Mouse (Mus musculus) MEL (cell line): ENCODE data around the gene Slc4a3. TPM values are rescaled to one million over a fixed set of nuclear protein-coding genes. Genes with fewer than 3 reads are reported as not detected.

Experiments
- DNase-seq: peaks from one replicate; pipeline ENCODE4 v3.0.0; 2011; ENCODE audit warnings: low read depth, low spot score
- H3K27ac ChIP-seq: 2 replicates; pipeline ENCODE4 v1.5.1; 2012; ENCODE audit warnings: low read depth, mild to moderate bottlenecking, control low read depth, low read length, moderate library complexity; ENCODE audit not compliant: control insufficient read depth
- H3K27me3 ChIP-seq, 2 experiments: fragments of 150-350 bp in 1 of 2; sonication (generic) in 1 of 2; 2 replicates each; pipeline ENCODE4 v1.6.1; 2012; ENCODE audit warnings: low read length in 2 of 2, mild to moderate bottlenecking in 2 of 2, improper control_type of control experiment in 1 of 2, moderate library complexity in 1 of 2; ENCODE audit not compliant: insufficient read depth in 2 of 2, control insufficient read depth in 1 of 2
- H3K36me3 ChIP-seq, 2 experiments: 2 replicates each; pipeline ENCODE4 v1.6.1; 2012 to 2014; ENCODE audit warnings: low read length in 2 of 2, improper control_type of control experiment in 1 of 2, inconsistent platforms in 1 of 2, mild to moderate bottlenecking in 1 of 2; ENCODE audit not compliant: insufficient read depth in 2 of 2, control insufficient read depth in 1 of 2
- H3K4me1 ChIP-seq, 2 experiments: fragments of 150-350 bp in 1 of 2; sonication (generic) in 1 of 2; 2 replicates each; pipeline ENCODE4 v1.6.1; 2012; ENCODE audit warnings: low read length in 2 of 2, improper control_type of control experiment in 1 of 2, mild to moderate bottlenecking in 1 of 2; ENCODE audit not compliant: insufficient read depth in 2 of 2, control insufficient read depth in 1 of 2
- H3K4me3 ChIP-seq, 2 experiments: fragments of 150-350 bp in 1 of 2; sonication (generic) in 1 of 2; 2 replicates each; pipeline ENCODE4 v1.5.1; 2012; ENCODE audit warnings: low read depth in 2 of 2, low read length in 2 of 2, mild to moderate bottlenecking in 2 of 2, moderate library complexity in 2 of 2, control low read depth in 1 of 2, improper control_type of control experiment in 1 of 2; ENCODE audit not compliant: control insufficient read depth in 1 of 2, insufficient read depth in 1 of 2
- H3K79me2 ChIP-seq: 2 replicates; pipeline ENCODE4 v1.6.1; 2012; ENCODE audit warnings: mild to moderate bottlenecking, low read length, moderate library complexity; ENCODE audit not compliant: control insufficient read depth, poor library complexity, insufficient read depth
- H3K9ac ChIP-seq: 2 replicates; pipeline ENCODE4 v1.6.1; 2012; ENCODE audit warnings: low read depth, mild to moderate bottlenecking, control low read depth, low read length, moderate library complexity; ENCODE audit not compliant: control insufficient read depth, poor library complexity, severe bottlenecking
- H3K9me3 ChIP-seq: fragments of 150-350 bp; sonication (generic); replicated peaks from 2 replicates; pipeline ENCODE4 v1.6.1; 2012; ENCODE audit warnings: mild to moderate bottlenecking, low read length, improper control_type of control experiment, moderate library complexity; ENCODE audit not compliant: insufficient read depth
- BHLHE40 ChIP-seq: IDR thresholded peaks from 2 replicates; pipeline ENCODE4 v1.6.1; 2012; ENCODE audit warnings: low read depth, mild to moderate bottlenecking, inconsistent platforms, low read length, improper control_type of control experiment, borderline replicate concordance
- E2F4 ChIP-seq: IDR thresholded peaks from 2 replicates; pipeline ENCODE4 v1.6.1; 2011; ENCODE audit warnings: low read depth, low read length, improper control_type of control experiment, borderline replicate concordance
- ELF1 ChIP-seq: IDR thresholded peaks from 2 replicates; pipeline ENCODE4 v1.6.1; 2014; ENCODE audit warnings: low read depth, mild to moderate bottlenecking, inconsistent platforms, low read length, improper control_type of control experiment, moderate library complexity
- EP300 ChIP-seq, 2 experiments: IDR thresholded peaks; 2 replicates each; pipeline ENCODE4 v1.6.1; 2011; ENCODE audit warnings: improper control_type of control experiment in 2 of 2, low read length in 2 of 2, low read depth in 1 of 2, mild to moderate bottlenecking in 1 of 2
- HCFC1 ChIP-seq: IDR thresholded peaks from 2 replicates; pipeline ENCODE4 v1.6.1; 2012; ENCODE audit warnings: low read depth, mild to moderate bottlenecking, inconsistent platforms, low read length, improper control_type of control experiment, moderate library complexity
- KAT2A ChIP-seq: conservative IDR thresholded peaks from 2 replicates; pipeline ENCODE4 v1.6.1; 2012; ENCODE audit warnings: low read depth, low read length, improper control_type of control experiment, inconsistent platforms
- MAFK ChIP-seq: IDR thresholded peaks from 2 replicates; pipeline ENCODE4 v1.6.1; 2011; ENCODE audit warnings: low read depth, mild to moderate bottlenecking, low read length, improper control_type of control experiment, borderline replicate concordance
- MAZ ChIP-seq: IDR thresholded peaks from 2 replicates; pipeline ENCODE4 v1.6.1; 2012; ENCODE audit warnings: low read depth, mild to moderate bottlenecking, inconsistent platforms, low read length, improper control_type of control experiment
- MEF2A ChIP-seq: IDR thresholded peaks from 2 replicates; pipeline ENCODE4 v1.6.1; 2014; ENCODE audit warnings: low read depth, mild to moderate bottlenecking, inconsistent platforms, low read length, improper control_type of control experiment; ENCODE audit not compliant: poor library complexity, insufficient replicate concordance, severe bottlenecking; ENCODE audit errors: extremely low read depth
- MXI1 ChIP-seq: IDR thresholded peaks from 2 replicates; pipeline ENCODE4 v1.6.1; 2011; ENCODE audit warnings: mild to moderate bottlenecking, low read depth, low read length, improper control_type of control experiment
- MYB ChIP-seq: IDR thresholded peaks from 2 replicates; pipeline ENCODE4 v1.6.1; 2011; ENCODE audit warnings: mild to moderate bottlenecking, low read depth, low read length, improper control_type of control experiment
- NELFE ChIP-seq: IDR thresholded peaks from 2 replicates; pipeline ENCODE4 v1.6.1; 2011; ENCODE audit warnings: low read depth, low read length, improper control_type of control experiment
- POLR2A ChIP-seq, 2 experiments: IDR thresholded peaks; 2 replicates each; pipeline ENCODE4 v1.6.1; 2011 to 2012; ENCODE audit warnings: low read length in 2 of 2, mild to moderate bottlenecking in 2 of 2, control low read depth in 1 of 2, improper control_type of control experiment in 1 of 2, low read depth in 1 of 2, moderate library complexity in 1 of 2; ENCODE audit not compliant: control insufficient read depth in 1 of 2, insufficient read depth in 1 of 2, poor library complexity in 1 of 2
- POLR2AphosphoS2 ChIP-seq: IDR thresholded peaks from 2 replicates; pipeline ENCODE4 v1.6.1; 2011; ENCODE audit warnings: low read length, improper control_type of control experiment
- RAD21 ChIP-seq: IDR thresholded peaks from 2 replicates; pipeline ENCODE4 v1.6.1; 2011; ENCODE audit warnings: mild to moderate bottlenecking, low read depth, low read length, improper control_type of control experiment
- RCOR1 ChIP-seq: IDR thresholded peaks from 2 replicates; pipeline ENCODE4 v1.6.1; 2012; ENCODE audit warnings: low read depth, mild to moderate bottlenecking, inconsistent platforms, low read length, improper control_type of control experiment
- SIN3A ChIP-seq: IDR thresholded peaks from 2 replicates; pipeline ENCODE4 v1.6.1; 2012; ENCODE audit warnings: low read length, improper control_type of control experiment, inconsistent platforms
- TAL1 ChIP-seq: IDR thresholded peaks from 2 replicates; pipeline ENCODE4 v1.6.1; 2012; ENCODE audit warnings: mild to moderate bottlenecking, inconsistent platforms, low read length, moderate library complexity, mixed read lengths
- TBP ChIP-seq: IDR thresholded peaks from 2 replicates; pipeline ENCODE4 v1.8.0; 2011; ENCODE audit warnings: low read depth, low read length, improper control_type of control experiment
- USF1 ChIP-seq: IDR thresholded peaks from 2 replicates; pipeline ENCODE4 v1.6.1; 2014; ENCODE audit warnings: low read depth, mild to moderate bottlenecking, inconsistent platforms, low read length, improper control_type of control experiment, moderate library complexity
- ZC3H11A ChIP-seq: IDR thresholded peaks from 2 replicates; pipeline ENCODE4 v1.6.1; 2012; ENCODE audit warnings: low read depth, mild to moderate bottlenecking, inconsistent platforms, low read length, improper control_type of control experiment
- ZKSCAN1 ChIP-seq: IDR thresholded peaks from 2 replicates; pipeline ENCODE4 v1.6.1; 2012; ENCODE audit warnings: low read depth, mild to moderate bottlenecking, inconsistent platforms, low read length, improper control_type of control experiment, moderate library complexity
- ZMIZ1 ChIP-seq: IDR thresholded peaks from 2 replicates; pipeline ENCODE4 v1.6.1; 2012; ENCODE audit warnings: low read depth, mild to moderate bottlenecking, inconsistent platforms, low read length, improper control_type of control experiment, moderate library complexity
- polyA plus RNA-seq, 2 experiments: library from polyadenylated mRNA; stranded (reverse) in 1 of 2; unstranded in 1 of 2; fragments of >175 nt in 1 of 2; fragments of >200 nt in 1 of 2; gene quantifications; 2 replicates each; pipeline versions ENCODE4 v1.2.1 to v1.2.4; 2012; ENCODE audit warnings: low replicate concordance in 2 of 2, low read depth in 1 of 2; ENCODE audit not compliant: insufficient read length in 2 of 2, insufficient read depth in 1 of 2, missing spikeins in 1 of 2
- total RNA-seq: library from RNA; depleted of rRNA; stranded (reverse); fragments of 300-350 nt; gene quantifications from 2 replicates; pipeline ENCODE4 v1.2.3, GENCODE M21; 2012

Slc4a3 gene
- total and polyA plus RNA-seq, 3 experiments: not detected

DNA sequence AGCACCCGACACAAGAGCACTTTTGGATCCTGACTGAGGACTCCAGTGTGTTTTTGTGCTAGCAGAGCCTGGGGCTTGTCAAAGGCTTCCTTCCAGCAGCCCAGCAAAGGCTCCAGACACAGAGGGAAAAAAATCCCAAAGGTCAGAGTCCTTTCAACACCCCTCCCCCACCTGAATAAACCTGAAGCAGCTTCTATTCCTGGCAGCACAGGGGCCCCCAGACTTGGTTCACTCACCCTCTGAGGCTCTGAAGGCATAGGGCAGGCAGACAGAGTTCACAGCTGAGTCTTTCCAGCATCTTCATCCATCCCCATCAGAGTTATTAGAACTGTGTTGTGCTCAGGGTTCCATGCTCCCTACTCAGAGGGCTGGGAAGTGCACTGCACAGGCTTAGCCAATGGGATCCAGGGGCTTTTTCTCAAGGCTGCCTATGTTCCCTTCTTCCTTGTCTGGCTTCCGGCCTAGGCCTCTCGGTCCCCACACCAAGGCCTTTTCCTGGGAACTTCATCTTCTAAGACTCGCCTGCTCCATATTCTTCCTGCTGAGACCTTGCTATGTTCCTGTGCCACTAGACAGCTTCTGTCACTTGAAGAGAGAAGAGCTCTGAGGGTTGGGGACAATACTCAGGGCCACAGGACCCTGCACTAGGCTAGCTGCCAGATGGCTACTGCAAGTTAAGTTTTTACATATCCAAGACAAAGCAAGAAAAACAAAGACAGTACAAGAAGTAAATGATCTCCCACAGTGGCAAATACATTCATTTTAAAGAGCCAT lies 34.4 kb upstream of the Slc4a3 start:
- H3K36me3 ChIP-seq: no peaks in the 10 kb centered on the region
- no peak for TF ChIP-seq MYB
- TF ChIP-seq USF1: no peak
- no peak for TF ChIP-seq EP300 (IDR thresholded peaks at IDR 0.05; ENCODE audit: low read depth in 1 of 2, low read length in 2 of 2)
- no peak for TF ChIP-seq TBP
- TF ChIP-seq ELF1: no peak
- TF ChIP-seq E2F4: no peak
- TF ChIP-seq KAT2A: no peak
- no peak for TF ChIP-seq RCOR1
- TF ChIP-seq, all 39 proteins: peak for 0
- Histone ChIP-seq H3K27me3 (peaks cover 0 to 3% of the 10 kb centered on the region in 2 experiments; a peak in 1 of 4 replicates), H3K4me3 (no peak overlapping the region), H3K79me2 (no peaks in the 10 kb centered on the region), H3K9ac (no peak overlapping the region), H3K4me1 (no peaks in the 10 kb centered on the region), H3K27ac (no peak overlapping the region), H3K9me3 (no peaks in the 10 kb centered on the region)
- no peak for DNase-seq

DNA sequence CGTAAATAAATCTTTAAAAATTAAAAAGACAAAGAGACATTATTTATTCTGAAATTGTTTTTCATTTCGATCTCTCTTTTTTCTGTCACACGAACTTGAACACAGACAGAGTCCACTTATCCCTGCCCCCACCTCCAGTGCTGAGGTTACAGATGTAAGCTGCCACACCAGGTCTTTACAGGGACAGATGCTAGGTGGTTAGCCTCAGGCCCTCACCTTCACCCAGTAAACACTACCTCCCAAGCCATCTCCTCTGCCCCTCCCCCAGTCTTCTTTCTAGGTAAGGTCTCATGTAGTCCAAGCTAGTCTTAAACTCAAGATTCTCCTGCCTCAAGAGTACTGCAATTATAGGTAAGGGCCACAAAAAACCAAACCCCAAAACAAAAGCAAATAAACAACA lies 33.5 kb upstream of the Slc4a3 start:
- TF ChIP-seq ZKSCAN1 (no peak), MAZ (no peak), MXI1 (no peak), HCFC1 (no peak), SIN3A (no peak), NELFE (no peak), MAFK (no peak), ZMIZ1 (no peak), BHLHE40 (no peak), USF1 (no peak), POLR2A (IDR thresholded peaks at IDR 0.05; ENCODE audit: control insufficient read depth in 1 of 2, insufficient read depth in 1 of 2, low read depth in 1 of 2, low read length in 2 of 2, poor library complexity in 1 of 2) (no peak), TBP (no peak), POLR2AphosphoS2 (no peak), ZC3H11A (no peak), TAL1 (no peak), MEF2A (no peak), RAD21 (no peak), EP300 (IDR thresholded peaks at IDR 0.05; ENCODE audit: low read depth in 1 of 2, low read length in 2 of 2) (no peak)
- H3K27me3 ChIP-seq: peaks cover 0 to 3% of the 10 kb centered on the region in 2 experiments; a peak in 1 of 4 replicates
- H3K27ac ChIP-seq: no peak overlapping the region
- DNase-seq: no peak
- H3K4me3 ChIP-seq: no peak overlapping the region
- no peaks in the 10 kb centered on the region for H3K9me3 ChIP-seq
- no peak overlapping the region for H3K9ac ChIP-seq
- H3K79me2 ChIP-seq: no peaks in the 10 kb centered on the region
- no peaks in the 10 kb centered on the region for H3K36me3 ChIP-seq
- no peaks in the 10 kb centered on the region for H3K4me1 ChIP-seq
